12 mouse cellular contexts compared by ENCODE assay signal in the genomic region with DNA sequence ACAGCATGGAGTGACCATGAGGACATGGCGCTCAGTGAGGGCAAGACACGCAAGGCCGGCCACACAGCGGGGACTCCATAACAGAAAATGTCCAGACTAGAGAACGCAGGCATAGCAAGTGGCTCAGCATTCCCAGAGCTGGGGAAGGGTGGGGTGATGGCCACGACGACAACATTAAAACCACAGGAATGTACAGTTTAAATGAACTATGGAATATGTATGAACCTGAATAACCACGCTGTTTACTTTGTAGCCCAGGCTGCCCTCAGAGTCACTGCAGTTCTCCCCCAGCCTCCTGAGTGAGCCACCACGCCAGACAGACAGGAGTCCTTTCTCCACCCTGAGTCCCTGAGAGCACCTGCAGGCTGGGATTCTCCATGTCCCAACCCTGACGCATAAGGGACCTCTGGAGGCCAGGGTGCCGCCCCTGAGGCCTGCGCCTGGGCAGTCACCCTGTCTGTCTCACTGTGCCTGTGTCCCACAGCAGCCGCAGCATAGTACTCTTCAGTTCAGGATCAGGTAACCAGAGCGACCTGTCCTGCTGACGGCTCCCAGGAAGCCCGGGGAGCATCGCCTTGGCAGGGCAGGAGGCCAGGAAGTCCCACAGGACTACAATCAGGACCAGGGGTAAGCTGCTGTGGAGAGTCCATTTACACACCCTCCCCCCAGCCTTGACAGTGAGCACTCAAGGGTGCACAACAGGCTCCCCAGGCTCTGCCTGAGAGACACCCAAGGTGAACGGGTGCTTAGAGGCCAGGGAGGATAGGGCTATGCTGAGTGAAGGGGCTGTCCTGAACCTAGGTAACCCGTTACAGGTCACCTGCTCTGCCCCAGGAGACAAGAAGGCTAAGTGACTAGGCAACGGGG. TPM values are rescaled to one million over a fixed set of nuclear protein-coding genes. Genes with fewer than 3 reads are reported as not detected.
A peak's percentile ranks its signal among the peaks of the same experiment; 100 is the strongest.
DNase-seq lines count a peak whose midpoint lies in the region; ATAC-seq lines count a peak whose summit lies in the region.
"Had no signal": no experiment of that assay in that cellular context is flagged by ENCODE, and none has a peak within 500 bp of the region (broad histone marks: within the 10 kb centered on the region; RNA-seq: fewer than 3 reads in every experiment).

No protein-coding gene starts in this region.

- no peaks in the 10 kb centered on the region for H3K27me3 ChIP-seq in heart, embryonic 13.5 days (replicated peaks)
- H3K27me3 ChIP-seq: lung, embryonic 15.5 days had no signal

- 79% methylated on average over 20 of the region's 20 CpGs for WGBS in heart, embryonic 13.5 days

- no peaks in the 10 kb centered on the region for H3K9me3 ChIP-seq in heart, embryonic 13.5 days
- H3K9me3 ChIP-seq: lung, embryonic 15.5 days had no signal

- H3K4me3 ChIP-seq in heart, embryonic 13.5 days, result no peak overlapping the region
- H3K4me3 ChIP-seq: lung, embryonic 15.5 days had no signal

- intact Hi-C loops in heart, postnatal 14 days (cut with DNase I), result loop anchor here (2.0 to 5.0 kb wide), 2 partner anchors 18 to 39 kb away; no protein-coding TSS in a partner anchor

- H3K9ac ChIP-seq in heart, embryonic 13.5 days, result peak overlapping the region; percentile 15
- H3K9ac ChIP-seq: lung, embryonic 15.5 days had no signal

- ATAC-seq in heart, embryonic 13.5 days (ENCODE audit: extremely low read depth, insufficient number of reproducible peaks, low FRiP score, low TSS enrichment), result no peak

- no peak overlapping the region for H3K4me2 ChIP-seq in heart, embryonic 13.5 days
- H3K4me2 ChIP-seq: lung, embryonic 15.5 days had no signal

- no peak for DNase-seq in heart, postnatal 14 days
- peak; percentile 78 for DNase-seq in 3134 (ENCODE audit: extremely low read depth, insufficient read length, low spot score)
- peak; percentile 55 for DNase-seq in MN1 (ENCODE audit: low spot score)
- DNase-seq in kidney, postnatal 36 days, result peak; percentile 63 to 77
- DNase-seq in cerebellum, postnatal 10 days, result no peak
- DNase-seq in thymus, postnatal 36 days, result no peak
- no peak for DNase-seq in layer of hippocampus, adult 11-12 months (ENCODE audit: low spot score)
- DNase-seq: gastrocnemius, postnatal 25 days; right cerebral cortex, postnatal 4 days; thymus, postnatal 25 days had no signal

- H3K36me3 ChIP-seq in heart, embryonic 13.5 days, result peaks cover 11% of the 10 kb centered on the region; the same call in 1 of the 2 replicates
- H3K36me3 ChIP-seq: lung, embryonic 15.5 days had no signal

- no peak overlapping the region for H3K27ac ChIP-seq in heart, embryonic 13.5 days (replicated peaks)

- peaks cover 62% of the 10 kb centered on the region for H3K4me1 ChIP-seq in heart, embryonic 13.5 days

RNA-seq across cellular contexts. Expression of gene Gpx4, which starts 25.9 kb away (rescaled TPM):
- 691 and 741 TPM in 2 replicates for polyA plus RNA-seq in heart, embryonic 13.5 days (2015; fragmentation: Nextera tagmentation; extraction: Ambion mirVana)
- 100 to 1,000 TPM; 636 to 681 TPM for total RNA-seq in heart, postnatal 14 days (2021)

RNA-seq across cellular contexts. Expression of gene Sbno2, which starts 32.5 kb away (rescaled TPM):
- 9.1 and 10.1 TPM in 2 replicates for polyA plus RNA-seq in heart, embryonic 13.5 days (2015; fragmentation: Nextera tagmentation; extraction: Ambion mirVana)
- total RNA-seq in heart, postnatal 14 days (2021), result 10 to 100 TPM; 13.5 to 14.0 TPM

RNA-seq across cellular contexts. Expression of gene Polr2e, which starts 33.3 kb away (rescaled TPM):
- 149 and 154 TPM in 2 replicates for polyA plus RNA-seq in heart, embryonic 13.5 days (2015; fragmentation: Nextera tagmentation; extraction: Ambion mirVana)
- 10 to 100 TPM; 68.6 to 73.5 TPM for total RNA-seq in heart, postnatal 14 days (2021)

RNA-seq across cellular contexts. Expression of gene Stk11, which starts 42.7 kb away (rescaled TPM):
- polyA plus RNA-seq in heart, embryonic 13.5 days (2015; fragmentation: Nextera tagmentation; extraction: Ambion mirVana), result 12.0 and 13.0 TPM in 2 replicates
- total RNA-seq in heart, postnatal 14 days (2021), result 100 to 1,000 TPM; 105 to 118 TPM

RNA-seq across cellular contexts. Expression of gene Arhgap45, which starts 56.4 kb away (rescaled TPM):
- 5.5 and 6.5 TPM in 2 replicates for polyA plus RNA-seq in heart, embryonic 13.5 days (2015; fragmentation: Nextera tagmentation; extraction: Ambion mirVana)
- total RNA-seq in heart, postnatal 14 days (2021), result 10 to 100 TPM in 1 of 2 experiments, 1 to 10 TPM in 1; 4.9 to 11.3 TPM

Comparison
In these comparisons a context has a peak if more than half of its experiments do, and no peak if none do; other contexts are left out.
1. DNase-seq: peak in 3134 (single experiment), MN1 (single experiment) and kidney, postnatal 36 days (2 of 2); none in heart, postnatal 14 days (0 of 2), cerebellum, postnatal 10 days (0 of 2), thymus, postnatal 36 days (0 of 2) and layer of hippocampus, adult 11-12 months (single experiment).